Mouse (Mus musculus) midbrain, embryonic 15.5 days (tissue): ENCODE results near the gene Gm38431. TPM values are rescaled to one million over a fixed set of nuclear protein-coding genes. Genes with fewer than 3 reads are reported as not detected.

ENCODE experiments used
- ATAC-seq: fragments of 200-750 bp; cut with Nextera tagmentation; replicated peaks from 2 replicates; pipeline ENCODE4 v1.8.0; 2017; ENCODE audit warnings: moderate TSS enrichment
- H3K27ac ChIP-seq: fragments of 300-500 bp; sonication (generic); 2 replicates; pipeline ENCODE4 v1.5.1; 2015; ENCODE audit warnings: mild to moderate bottlenecking, inconsistent platforms
- H3K27me3 ChIP-seq: fragments of 300-500 bp; sonication (generic); replicated peaks from 2 replicates; pipeline ENCODE4 v1.6.1; 2015; ENCODE audit warnings: inconsistent platforms
- H3K36me3 ChIP-seq: fragments of 300-500 bp; sonication (generic); replicated peaks from 2 replicates; pipeline ENCODE4 v1.6.1; 2015; ENCODE audit warnings: inconsistent platforms
- H3K4me1 ChIP-seq: fragments of 300-500 bp; sonication (generic); 2 replicates; pipeline ENCODE4 v1.6.1; 2015; ENCODE audit warnings: inconsistent platforms
- H3K4me2 ChIP-seq: fragments of 300-500 bp; sonication (generic); 2 replicates; pipeline ENCODE4 v1.6.1; 2015; ENCODE audit warnings: inconsistent platforms, mild to moderate bottlenecking, moderate library complexity
- H3K4me3 ChIP-seq: fragments of 300-500 bp; sonication (generic); 2 replicates; pipeline ENCODE4 v1.5.1; 2015; ENCODE audit warnings: mild to moderate bottlenecking, inconsistent platforms
- H3K9ac ChIP-seq: fragments of 300-500 bp; sonication (generic); 2 replicates; pipeline ENCODE4 v1.6.1; 2015; ENCODE audit warnings: mild to moderate bottlenecking, inconsistent platforms
- H3K9me3 ChIP-seq: fragments of 300-500 bp; sonication (generic); 2 replicates; pipeline ENCODE4 v1.6.1; 2016; ENCODE audit warnings: inconsistent platforms
- WGBS: fragments of 180-500 bp; shearing (Covaris S2); methylation state at CpG from one replicate; pipeline ENCODE4 v1.1.7; 2015; ENCODE audit warnings: mixed read lengths; 5-methylcytosine and 5-hydroxymethylcytosine counted together
- polyA plus RNA-seq: library from polyadenylated mRNA; unstranded; fragments of >200 nt; fragmentation: Nextera tagmentation; extraction: Ambion mirVana; gene quantifications from 2 replicates; pipeline ENCODE4 v1.2.1, GENCODE M21; 2015

Gene Gm38431
- polyA plus RNA-seq, 1 experiment from 2014 or later = 2.2 TPM

GRCm38 (mm10) chr9:21125502-21126258 is 33.9 kb upstream of the Gm38431 start:
- no peak overlapping the region for H3K4me2 ChIP-seq
- ATAC-seq = no peak
- no peak overlapping the region for H3K9ac ChIP-seq
- H3K27me3 ChIP-seq = no peaks in the 10 kb centered on the region
- H3K4me1 ChIP-seq = peaks cover 6% of the 10 kb centered on the region
- no peak overlapping the region for H3K4me3 ChIP-seq
- H3K27ac ChIP-seq = no peak overlapping the region
- WGBS = 94% methylated on average over 9 of the region's 9 CpGs
- peaks cover 24% of the 10 kb centered on the region for H3K36me3 ChIP-seq
- H3K9me3 ChIP-seq = no peaks in the 10 kb centered on the region

- no peaks in the 10 kb centered on the region for H3K27me3 ChIP-seq
- peaks cover 24% of the 10 kb centered on the region for H3K36me3 ChIP-seq
- no peak overlapping the region for H3K4me2 ChIP-seq
- H3K4me1 ChIP-seq = no peaks in the 10 kb centered on the region
- WGBS = 83% methylated on average over 5 of the region's 5 CpGs
- H3K9ac ChIP-seq = no peak overlapping the region
- no peak overlapping the region for H3K4me3 ChIP-seq
- no peak for ATAC-seq
- H3K27ac ChIP-seq = no peak overlapping the region
- no peaks in the 10 kb centered on the region for H3K9me3 ChIP-seq
These were observed 33.0 kb upstream of the Gm38431 start for GRCm38 (mm10) chr9:21124837-21125236.

- Histone ChIP-seq H3K4me2 (no peak overlapping the region), H3K4me1 (no peaks in the 10 kb centered on the region), H3K9ac (no peak overlapping the region), H3K27me3 (no peaks in the 10 kb centered on the region), H3K4me3 (no peak overlapping the region), H3K36me3 (peaks cover 20% of the 10 kb centered on the region), H3K9me3 (no peaks in the 10 kb centered on the region), H3K27ac (no peak overlapping the region)
- ATAC-seq = no peak
- 90% methylated on average over 16 of the region's 16 CpGs for WGBS
These were observed 29.7 kb upstream of the Gm38431 start for GRCm38 (mm10) chr9:21121483-21121882.

- no peaks in the 10 kb centered on the region for H3K9me3 ChIP-seq
- no peak for ATAC-seq
- no peak overlapping the region for H3K4me2 ChIP-seq
- no peak overlapping the region for H3K9ac ChIP-seq
- H3K4me1 ChIP-seq = no peaks in the 10 kb centered on the region
- 0 out of 2 replicates have a peak, but pooled peaks cover 7% of the 10 kb centered on the region for H3K36me3 ChIP-seq
- WGBS = 85% methylated on average over 6 of the region's 6 CpGs
- no peak overlapping the region for H3K27ac ChIP-seq
- no peaks in the 10 kb centered on the region for H3K27me3 ChIP-seq
- H3K4me3 ChIP-seq = no peak overlapping the region
These were observed 25.3 kb upstream of the Gm38431 start for GRCm38 (mm10) chr9:21117073-21117472.

- Histone ChIP-seq H3K9ac (no peak overlapping the region), H3K4me2 (no peak overlapping the region), H3K36me3 (no peaks in the 10 kb centered on the region), H3K27me3 (no peaks in the 10 kb centered on the region), H3K9me3 (no peaks in the 10 kb centered on the region), H3K4me1 (no peaks in the 10 kb centered on the region), H3K4me3 (no peak overlapping the region), H3K27ac (no peak overlapping the region)
- no peak for ATAC-seq
- WGBS = 89% methylated on average over 8 of the region's 8 CpGs
These were observed 23.3 kb upstream of the Gm38431 start for GRCm38 (mm10) chr9:21115105-21115504.

GRCm38 (mm10) chr9:21114190-21114589 is 22.4 kb upstream of the Gm38431 start:
- 95% methylated on average over 7 of the region's 7 CpGs for WGBS
- Histone ChIP-seq H3K4me2 (no peak overlapping the region), H3K27me3 (no peaks in the 10 kb centered on the region), H3K27ac (no peak overlapping the region), H3K9me3 (no peaks in the 10 kb centered on the region), H3K9ac (no peak overlapping the region), H3K36me3 (no peaks in the 10 kb centered on the region), H3K4me1 (no peaks in the 10 kb centered on the region), H3K4me3 (no peak overlapping the region)
- no peak for ATAC-seq

GRCm38 (mm10) chr9:21113751-21114150 is 22.0 kb upstream of the Gm38431 start:
- Histone ChIP-seq H3K27ac (no peak overlapping the region), H3K27me3 (no peaks in the 10 kb centered on the region), H3K9ac (no peak overlapping the region), H3K4me3 (no peak overlapping the region), H3K4me2 (no peak overlapping the region), H3K4me1 (no peaks in the 10 kb centered on the region), H3K9me3 (no peaks in the 10 kb centered on the region), H3K36me3 (no peaks in the 10 kb centered on the region)
- no peak for ATAC-seq
- WGBS = 92% methylated on average over 6 of the region's 6 CpGs

GRCm38 (mm10) chr9:21107607-21108237 is 15.9 kb upstream of the Gm38431 start:
- no peak for ATAC-seq
- Histone ChIP-seq H3K4me2 (no peak overlapping the region), H3K4me3 (no peak overlapping the region), H3K9me3 (no peaks in the 10 kb centered on the region), H3K9ac (no peak overlapping the region), H3K27ac (no peak overlapping the region), H3K4me1 (no peaks in the 10 kb centered on the region), H3K36me3 (no peaks in the 10 kb centered on the region), H3K27me3 (no peaks in the 10 kb centered on the region)
- 43% methylated on average over 23 of the region's 23 CpGs for WGBS

GRCm38 (mm10) chr9:21105760-21106564 is 14.2 kb upstream of the Gm38431 start:
- H3K4me3 ChIP-seq = no peak overlapping the region
- no peak overlapping the region for H3K27ac ChIP-seq
- 77% methylated on average over 5 of the region's 5 CpGs for WGBS
- no peak overlapping the region for H3K4me2 ChIP-seq
- H3K36me3 ChIP-seq = no peaks in the 10 kb centered on the region
- H3K27me3 ChIP-seq = no peaks in the 10 kb centered on the region
- ATAC-seq = no peak
- no peaks in the 10 kb centered on the region for H3K4me1 ChIP-seq
- H3K9me3 ChIP-seq = no peaks in the 10 kb centered on the region
- no peak overlapping the region for H3K9ac ChIP-seq

GRCm38 (mm10) chr9:21104814-21105213 is 13.0 kb upstream of the Gm38431 start:
- WGBS = 93% methylated on average over 6 of the region's 6 CpGs
- Histone ChIP-seq H3K4me1 (no peaks in the 10 kb centered on the region), H3K4me2 (no peak overlapping the region), H3K36me3 (no peaks in the 10 kb centered on the region), H3K27me3 (no peaks in the 10 kb centered on the region), H3K27ac (no peak overlapping the region), H3K9ac (no peak overlapping the region), H3K9me3 (no peaks in the 10 kb centered on the region), H3K4me3 (no peak overlapping the region)
- ATAC-seq = no peak

- no peak overlapping the region for H3K27ac ChIP-seq
- no peak for ATAC-seq
- H3K36me3 ChIP-seq = no peaks in the 10 kb centered on the region
- no peaks in the 10 kb centered on the region for H3K4me1 ChIP-seq
- H3K9ac ChIP-seq = no peak overlapping the region
- H3K4me2 ChIP-seq = no peak overlapping the region
- no peak overlapping the region for H3K4me3 ChIP-seq
- WGBS = 90% methylated on average over 2 of the region's 2 CpGs
- H3K27me3 ChIP-seq = no peaks in the 10 kb centered on the region
- no peaks in the 10 kb centered on the region for H3K9me3 ChIP-seq
These were observed 10.3 kb upstream of the Gm38431 start for GRCm38 (mm10) chr9:21102076-21102475.

GRCm38 (mm10) chr9:21100447-21101161 is 8.8 kb upstream of the Gm38431 start:
- no peak overlapping the region for H3K9ac ChIP-seq

More at GRCm38 (mm10) chr9:21100447-21101161, 8.8 kb upstream of the Gm38431 start:
- no peaks in the 10 kb centered on the region for H3K4me1 ChIP-seq
- H3K27ac ChIP-seq = no peak overlapping the region
- no peaks in the 10 kb centered on the region for H3K9me3 ChIP-seq
- H3K4me3 ChIP-seq = no peak overlapping the region
- no peak overlapping the region for H3K4me2 ChIP-seq
- 37% methylated on average over 15 of the region's 15 CpGs for WGBS
- no peaks in the 10 kb centered on the region for H3K36me3 ChIP-seq
- no peaks in the 10 kb centered on the region for H3K27me3 ChIP-seq
- no peak for ATAC-seq
